Mouse (Mus musculus): Measurements from ENCODE around the gene Cand2.

Cand2 gene

DNA sequence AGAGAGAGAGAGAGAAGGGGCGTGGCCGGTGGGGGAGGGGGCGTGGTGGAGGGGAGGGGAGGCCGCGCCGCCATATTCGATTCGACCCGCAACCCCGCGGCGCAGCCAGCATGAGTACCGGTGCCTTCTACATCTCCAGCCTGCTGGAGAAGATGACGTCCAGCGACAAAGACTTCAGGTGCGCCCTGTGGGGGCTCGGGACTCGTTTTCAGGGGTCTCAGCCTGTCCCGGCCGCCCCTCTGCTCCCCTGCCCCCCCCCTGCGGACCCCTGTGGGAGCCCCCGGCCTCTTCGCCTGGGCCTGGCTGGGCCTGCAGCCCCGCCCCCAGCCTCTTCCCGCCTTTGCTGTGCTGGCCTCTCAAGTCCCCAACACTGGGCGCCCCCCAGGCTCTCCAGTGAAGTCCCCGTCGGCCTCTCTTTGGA, at the start of gene Cand2:
Cand2 (plus strand) TSS at position 38 of the 421 bp plus-strand sequence.
- no peak for DNase-seq (ENCODE audit: low spot score)

- DNase-seq (ENCODE audit: low spot score): no peak
These were observed 47.2 kb upstream of the Cand2 start for GRCm38 (mm10) chr6:115727108-115727507.

- no peak for DNase-seq (ENCODE audit: low spot score)
These were observed 46.8 kb upstream of the Cand2 start for GRCm38 (mm10) chr6:115727570-115727969.

- DNase-seq (ENCODE audit: low spot score): no peak
These were observed 43.6 kb upstream of the Cand2 start for GRCm38 (mm10) chr6:115730560-115731342.

GRCm38 (mm10) chr6:115732341-115732928, 41.9 kb upstream of the Cand2 start:
- DNase-seq (ENCODE audit: low spot score): no peak

GRCm38 (mm10) chr6:115734909-115735308, 39.4 kb upstream of the Cand2 start:
- no peak for DNase-seq (ENCODE audit: low spot score)

- no peak for DNase-seq (ENCODE audit: low spot score)
These were observed 35.3 kb upstream of the Cand2 start for GRCm38 (mm10) chr6:115739056-115739455.

DNA sequence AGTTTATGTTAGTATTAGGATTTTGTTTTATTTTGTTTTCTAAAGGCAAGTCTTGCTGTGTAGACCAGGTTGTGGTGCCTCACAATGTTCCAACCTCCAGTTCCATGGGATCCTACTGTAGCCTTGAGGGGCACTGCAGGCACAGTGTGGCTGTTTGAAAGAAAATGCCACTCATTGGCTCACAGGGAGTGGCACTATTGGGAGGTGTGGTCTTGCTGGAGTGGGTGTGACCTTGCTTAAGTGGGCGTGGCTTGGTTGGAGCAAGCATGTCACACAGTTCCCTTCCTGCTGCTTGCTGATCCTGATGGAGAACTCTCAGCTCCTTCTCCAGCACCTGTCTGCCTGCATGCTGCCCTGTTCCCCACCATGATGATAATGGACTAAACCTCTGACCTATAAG, 30.8 kb upstream of the Cand2 start:
- DNase-seq (ENCODE audit: low spot score): no peak

DNA sequence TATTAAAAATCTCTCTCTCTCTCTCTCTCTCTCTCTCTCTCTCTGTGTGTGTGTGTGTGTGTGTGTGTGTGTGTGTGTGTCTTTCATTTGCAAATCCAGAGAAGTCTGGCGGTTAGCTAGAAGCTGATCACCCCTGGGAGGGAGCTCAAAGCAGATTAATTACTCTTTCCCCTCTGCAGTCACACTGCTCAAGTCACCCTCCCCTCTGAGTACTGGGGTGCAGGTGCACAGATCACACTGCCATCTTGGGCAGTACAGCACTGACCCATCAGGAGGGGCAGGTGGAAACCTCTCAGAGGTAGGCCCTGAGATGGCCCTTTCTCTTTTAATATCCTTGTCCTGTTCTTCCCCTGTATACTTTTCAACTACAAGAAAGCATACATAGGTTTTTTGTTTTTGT, 28.0 kb upstream of the Cand2 start:
- DNase-seq (ENCODE audit: low spot score): no peak

DNA sequence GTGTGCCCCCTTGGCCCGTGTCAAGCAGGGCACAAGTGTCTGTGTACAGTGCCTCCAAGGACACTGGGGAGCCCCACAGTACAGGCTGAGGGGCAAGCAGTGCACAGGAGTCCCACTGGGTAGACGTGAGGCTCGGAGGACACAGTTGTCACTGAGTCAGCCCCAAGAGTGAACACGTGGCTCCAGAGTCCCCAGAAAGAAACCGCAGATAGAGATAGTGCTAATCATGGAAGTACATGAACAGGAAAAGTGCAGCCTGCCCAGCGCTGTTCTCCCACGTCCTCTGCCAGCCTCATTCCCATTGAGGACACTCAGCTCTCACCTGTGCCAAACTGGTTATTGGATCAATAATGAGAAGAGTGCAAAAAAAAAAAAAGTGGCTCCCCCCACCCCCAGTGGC, 18.8 kb upstream of the Cand2 start:
- no peak for DNase-seq (ENCODE audit: low spot score)

- no peak for DNase-seq (ENCODE audit: low spot score)
These were observed 15.3 kb upstream of the Cand2 start for GRCm38 (mm10) chr6:115758981-115759435.

DNA sequence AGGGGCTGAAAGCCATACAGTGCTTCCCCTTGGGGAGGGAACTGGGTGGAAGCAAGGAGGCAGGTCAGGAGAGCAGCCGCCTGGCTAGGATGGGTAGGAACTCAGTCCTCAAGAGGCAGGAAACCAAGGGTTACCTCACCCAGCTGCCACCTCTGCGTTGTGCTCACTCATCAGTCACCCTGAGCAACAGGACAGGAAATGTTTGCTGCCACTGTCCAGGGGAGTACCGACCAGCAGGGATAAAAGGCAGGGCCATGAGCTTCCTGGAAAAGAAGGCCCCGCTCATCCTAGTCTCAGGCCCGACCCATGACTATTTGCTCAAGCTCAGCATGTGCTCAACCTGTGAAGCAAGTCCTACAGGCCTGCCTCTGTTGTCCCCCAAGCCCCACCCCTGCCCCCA, 14.9 kb upstream of the Cand2 start:
- DNase-seq (ENCODE audit: low spot score): no peak

GRCm38 (mm10) chr6:115760137-115760536, 14.2 kb upstream of the Cand2 start:
- DNase-seq (ENCODE audit: low spot score): no peak

DNA sequence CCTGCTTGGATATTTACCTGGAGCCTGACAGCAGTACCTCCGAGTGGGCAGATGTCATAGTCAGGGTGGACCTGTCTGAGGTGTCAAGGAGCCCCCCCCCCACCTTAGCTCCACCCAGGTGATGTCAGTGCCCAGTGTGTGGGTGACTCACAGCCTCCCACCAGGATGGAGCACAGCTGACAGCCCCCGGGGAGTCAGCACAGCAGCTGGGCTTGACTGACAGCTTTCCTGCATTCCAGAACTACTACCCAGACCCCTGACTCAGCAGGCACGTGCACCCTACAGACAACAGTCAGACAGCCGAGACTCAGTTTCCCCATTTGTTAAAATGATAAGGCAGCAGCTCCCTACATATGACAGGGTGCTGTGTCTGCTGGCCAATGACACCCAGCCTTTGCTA, 13.4 kb upstream of the Cand2 start:
- DNase-seq (ENCODE audit: low spot score): no peak

- no peak for DNase-seq (ENCODE audit: low spot score)
These were observed 12.2 kb upstream of the Cand2 start, which contains the start of gene Tmem40 for GRCm38 (mm10) chr6:115761995-115762756. Gene Tmem40, minus strand, starts transcription at chr6:115762410.

GRCm38 (mm10) chr6:115764179-115764578, 10.2 kb upstream of the Cand2 start:
- DNase-seq (ENCODE audit: low spot score): peak; percentile 18

DNA sequence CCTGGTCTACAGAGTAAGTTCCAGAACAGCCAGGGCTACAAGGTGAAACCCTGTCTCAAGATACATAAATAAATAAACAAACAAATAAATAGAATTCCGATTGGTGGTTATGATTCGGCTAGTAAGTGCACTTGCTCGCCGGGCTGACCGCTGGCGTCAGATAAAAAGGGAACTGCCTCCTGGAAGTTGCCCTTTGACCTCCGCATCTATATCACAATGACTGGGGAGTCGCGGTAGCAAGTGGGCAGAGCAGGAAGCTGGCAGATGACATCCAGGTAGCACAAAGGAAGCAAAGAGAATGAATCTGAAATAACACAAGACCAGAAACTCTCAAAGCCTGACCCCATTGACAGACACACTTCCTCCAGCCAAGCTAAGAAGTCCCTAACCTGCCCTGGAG, 7.0 kb upstream of the Cand2 start:
- no peak for DNase-seq (ENCODE audit: low spot score)

GRCm38 (mm10) chr6:115768207-115768606, 6.1 kb upstream of the Cand2 start:
- DNase-seq (ENCODE audit: low spot score): no peak

- no peak for DNase-seq (ENCODE audit: low spot score)
These were observed 4.2 kb upstream of the Cand2 start for GRCm38 (mm10) chr6:115770059-115770670.

DNA sequence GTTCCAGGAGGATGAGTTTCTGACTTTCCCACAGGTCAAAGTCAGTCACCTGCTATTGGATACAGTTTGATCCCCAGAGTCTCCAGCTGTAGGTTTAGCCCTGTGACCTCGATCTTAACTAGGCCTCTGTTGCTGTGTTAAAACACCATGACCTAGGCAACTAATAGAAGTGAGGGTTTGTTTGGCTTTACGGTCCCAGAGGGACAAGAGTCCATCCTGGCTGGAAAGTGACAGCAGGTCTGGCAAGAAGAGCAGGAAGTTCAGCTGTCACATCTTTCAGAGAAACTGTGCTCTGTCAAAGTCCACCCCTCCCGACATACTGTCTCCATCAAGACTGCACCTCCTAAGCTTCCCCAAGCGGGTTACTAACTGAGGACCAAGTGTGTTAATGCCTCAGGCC, 3.5 kb upstream of the Cand2 start:
- no peak for DNase-seq (ENCODE audit: low spot score)

DNA sequence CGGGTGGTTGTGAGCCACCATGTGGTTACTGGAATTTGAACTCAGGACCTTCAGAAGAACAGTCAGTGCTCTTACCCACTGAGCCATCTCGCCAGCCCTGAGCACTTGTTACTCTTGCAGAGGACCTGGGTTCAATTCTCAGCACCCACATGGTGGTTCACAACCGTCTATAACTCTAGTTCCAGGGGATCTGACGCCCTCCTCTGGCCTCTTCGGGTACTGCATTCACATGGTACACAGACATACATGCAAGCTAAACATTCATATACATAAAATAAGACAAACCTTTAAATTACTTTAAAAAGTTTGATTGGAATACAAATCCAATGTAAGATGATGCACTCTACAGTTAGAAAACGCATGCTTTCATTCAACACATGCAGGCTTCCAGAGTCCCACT, 2.1 kb upstream of the Cand2 start:
- DNase-seq (ENCODE audit: low spot score): no peak

GRCm38 (mm10) chr6:115772604-115773003, 1.7 kb upstream of the Cand2 start:
- DNase-seq (ENCODE audit: low spot score): no peak
